Mouse (Mus musculus): ENCODE data around the gene Bace1.

The Bace1 gene

GRCm38 (mm10) chr9:45838434-45839138 lies at the start of gene Bace1:
Bace1 (plus strand) TSS chr9:45838580.
- DNase-seq (ENCODE audit: inconsistent ontology term), result peak; percentile 71

GRCm38 (mm10) chr9:45791456-45792142 lies 46.8 kb upstream of the Bace1 start:
- DNase-seq (ENCODE audit: inconsistent ontology term), result no peak

- no peak for DNase-seq (ENCODE audit: inconsistent ontology term)
Measured at GRCm38 (mm10) chr9:45792235-45792634, 46.1 kb upstream of the Bace1 start.

- no peak for DNase-seq (ENCODE audit: inconsistent ontology term)
Measured at GRCm38 (mm10) chr9:45793697-45794096, 44.7 kb upstream of the Bace1 start.

GRCm38 (mm10) chr9:45795722-45796121 lies 42.7 kb upstream of the Bace1 start:
- DNase-seq (ENCODE audit: inconsistent ontology term), result peak; percentile 49

- no peak for DNase-seq (ENCODE audit: inconsistent ontology term)
Measured at GRCm38 (mm10) chr9:45797271-45797670, 41.1 kb upstream of the Bace1 start.

- DNase-seq (ENCODE audit: inconsistent ontology term), result peak; percentile 78
Measured at GRCm38 (mm10) chr9:45798467-45799164, 39.8 kb upstream of the Bace1 start.

GRCm38 (mm10) chr9:45799402-45799801 lies 39.0 kb upstream of the Bace1 start:
- DNase-seq (ENCODE audit: inconsistent ontology term), result no peak

GRCm38 (mm10) chr9:45803070-45803774 lies 35.2 kb upstream of the Bace1 start:
- no peak for DNase-seq (ENCODE audit: inconsistent ontology term)

GRCm38 (mm10) chr9:45806847-45807246 lies 31.5 kb upstream of the Bace1 start:
- no peak for DNase-seq (ENCODE audit: inconsistent ontology term)

GRCm38 (mm10) chr9:45807337-45807736 lies 31.0 kb upstream of the Bace1 start:
- no peak for DNase-seq (ENCODE audit: inconsistent ontology term)

GRCm38 (mm10) chr9:45807761-45808160 lies 30.6 kb upstream of the Bace1 start:
- no peak for DNase-seq (ENCODE audit: inconsistent ontology term)

- no peak for DNase-seq (ENCODE audit: inconsistent ontology term)
Measured at GRCm38 (mm10) chr9:45811946-45812345, 26.4 kb upstream of the Bace1 start.

GRCm38 (mm10) chr9:45815113-45815512 lies 23.3 kb upstream of the Bace1 start:
- no peak for DNase-seq (ENCODE audit: inconsistent ontology term)

GRCm38 (mm10) chr9:45815525-45815924 lies 22.9 kb upstream of the Bace1 start:
- DNase-seq (ENCODE audit: inconsistent ontology term), result no peak

GRCm38 (mm10) chr9:45818406-45819011 lies 19.9 kb upstream of the Bace1 start:
- DNase-seq (ENCODE audit: inconsistent ontology term), result no peak

GRCm38 (mm10) chr9:45827663-45828290 lies 10.6 kb upstream of the Bace1 start:
- DNase-seq (ENCODE audit: inconsistent ontology term), result peak; percentile 34

- DNase-seq (ENCODE audit: inconsistent ontology term), result peak; percentile 87
Measured at GRCm38 (mm10) chr9:45828291-45828963, 10.0 kb upstream of the Bace1 start, which contains the start of gene Cep164. Cep164 (minus strand) TSS chr9:45828691.

GRCm38 (mm10) chr9:45829107-45829506 lies 9.3 kb upstream of the Bace1 start:
- peak; percentile 73 for DNase-seq (ENCODE audit: inconsistent ontology term)

GRCm38 (mm10) chr9:45832898-45833297 lies 5.5 kb upstream of the Bace1 start:
- no peak for DNase-seq (ENCODE audit: inconsistent ontology term)

Measured in Muller cell, postnatal 12 days (primary cell).